Mouse (Mus musculus) neural tube, embryonic 14.5 days (tissue): ENCODE results near the gene Amd1. TPM values are rescaled to one million over a fixed set of nuclear protein-coding genes. Genes with fewer than 3 reads are reported as not detected.

ENCODE experiments used
- ATAC-seq: fragments of 200-750 bp; cut with Nextera tagmentation; 2 replicates; pipeline ENCODE4 v1.8.0; 2017; ENCODE audit warnings: low read depth, mild to moderate bottlenecking, moderate TSS enrichment, moderate library complexity
- H3K27ac ChIP-seq: fragments of 300-500 bp; sonication (generic); 2 replicates; pipeline ENCODE4 v1.5.1; 2014; ENCODE audit warnings: low read depth, mild to moderate bottlenecking, control low read depth, low read length, moderate library complexity, mixed read lengths
- H3K27me3 ChIP-seq: fragments of 300-500 bp; sonication (generic); 2 replicates; pipeline ENCODE4 v1.6.1; 2014; ENCODE audit warnings: low read length; ENCODE audit not compliant: control insufficient read depth, insufficient read depth
- H3K36me3 ChIP-seq: fragments of 300-500 bp; sonication (generic); 2 replicates; pipeline ENCODE4 v1.6.1; 2014; ENCODE audit warnings: low read length, mixed read lengths; ENCODE audit not compliant: control insufficient read depth, insufficient read depth
- H3K4me1 ChIP-seq: fragments of 300-500 bp; sonication (generic); 2 replicates; pipeline ENCODE4 v1.6.1; 2014; ENCODE audit warnings: low read length; ENCODE audit not compliant: control insufficient read depth, insufficient read depth
- H3K4me2 ChIP-seq: fragments of 300-500 bp; sonication (generic); 2 replicates; pipeline ENCODE4 v1.6.1; 2014; ENCODE audit warnings: mild to moderate bottlenecking, low read depth, low read length, control low read depth
- H3K4me3 ChIP-seq: fragments of 300-500 bp; sonication (generic); 2 replicates; pipeline ENCODE4 v1.5.1; 2014; ENCODE audit warnings: low read depth, low read length, control low read depth, mixed read lengths
- H3K9ac ChIP-seq: fragments of 300-500 bp; sonication (generic); replicated peaks from 2 replicates; pipeline ENCODE4 v1.6.1; 2014; ENCODE audit warnings: low read depth, mild to moderate bottlenecking, control low read depth, low read length, mixed read lengths
- H3K9me3 ChIP-seq: fragments of 300-500 bp; sonication (generic); 2 replicates; pipeline ENCODE4 v1.6.1; 2016; ENCODE audit warnings: low read length; ENCODE audit not compliant: control insufficient read depth
- WGBS: fragments of 180-500 bp; shearing (Covaris S2); extraction: QIAGEN DNeasy Blood & Tissue Kit; methylation state at CpG from one replicate; pipeline ENCODE4 v1.1.7; 2014; 5-methylcytosine and 5-hydroxymethylcytosine counted together
- polyA plus RNA-seq: library from polyadenylated mRNA; unstranded; fragments of >200 nt; fragmentation: Nextera tagmentation; extraction: Ambion mirVana; gene quantifications from 2 replicates; pipeline ENCODE4 v1.2.1, GENCODE M21; 2014

Amd1 gene
- polyA plus RNA-seq, 1 experiment from 2014 or later: 53.3 TPM

DNA sequence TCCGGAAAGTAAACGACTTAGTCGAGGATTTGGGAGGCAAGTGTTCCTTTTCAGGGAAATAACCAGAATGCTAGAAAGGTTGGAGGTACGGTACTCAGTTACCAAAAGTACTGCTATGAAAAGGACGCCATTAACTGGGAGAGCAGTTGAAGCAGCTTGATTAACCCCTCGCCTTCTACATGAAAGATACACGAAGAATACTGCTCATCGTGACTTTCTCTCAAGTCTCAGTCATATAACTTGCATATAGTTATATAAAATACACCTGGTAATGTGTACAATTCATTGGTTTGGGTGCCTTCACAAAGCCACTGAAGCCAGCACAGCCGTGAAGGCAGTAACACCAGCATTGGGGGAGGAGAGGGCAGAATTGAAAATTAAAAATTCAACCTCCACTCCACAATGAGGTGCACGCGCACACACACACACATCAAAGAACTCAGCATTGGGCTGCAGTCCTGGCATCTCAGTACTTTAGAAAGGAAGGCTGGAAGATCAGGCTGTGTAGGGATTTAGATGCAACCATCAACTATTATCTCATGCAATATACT is 54.7 kb downstream of the Amd1 start:
- peaks cover 30% of the 10 kb centered on the region for H3K36me3 ChIP-seq

DNA sequence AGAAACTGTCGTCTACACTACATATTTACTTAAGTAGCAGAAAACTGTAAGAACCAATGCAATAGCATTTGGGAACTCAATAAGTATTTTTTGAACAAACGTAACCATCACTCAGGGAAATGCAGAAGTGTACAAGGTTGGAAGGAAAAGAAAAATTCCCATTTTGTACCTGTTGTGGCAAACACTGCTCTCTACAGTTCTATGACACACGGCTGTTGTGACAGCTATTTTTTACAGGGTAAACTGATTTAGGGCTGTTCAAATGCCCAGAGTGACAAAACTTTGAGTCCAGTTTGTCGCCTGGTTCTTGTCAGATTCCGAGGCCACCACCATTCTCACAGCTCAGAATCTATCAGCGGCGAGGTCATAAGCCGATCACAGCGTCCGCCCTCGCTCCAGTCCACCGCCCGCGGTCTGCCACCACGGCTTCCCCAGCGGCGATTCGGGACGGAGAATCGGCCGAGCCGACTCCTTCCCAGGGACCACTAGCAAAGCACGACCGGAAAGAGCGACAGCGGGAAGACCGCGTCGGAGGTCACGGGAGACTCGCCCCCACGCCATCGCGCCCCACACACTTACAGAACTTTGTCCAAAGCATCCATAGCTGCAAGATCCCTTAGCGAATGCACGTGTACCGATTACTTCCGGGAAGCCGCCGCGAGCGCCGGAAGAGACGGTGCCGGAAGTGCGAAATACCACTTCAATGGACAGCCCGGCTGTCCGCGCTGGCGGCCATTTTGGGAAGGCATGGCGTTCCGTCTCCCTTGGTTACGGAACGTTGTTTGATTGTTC is 55.4 kb downstream of the Amd1 start, which contains the start of gene Rpf2:
TSS of gene Rpf2 (minus strand) at position 663 of the 792 bp plus-strand sequence.
- under 1% methylated on average over 54 of the region's 54 CpGs for WGBS

More for the DNA sequence above, 54.7 kb downstream of the Amd1 start:
- 34% methylated on average over 11 of the region's 11 CpGs for WGBS
- Histone ChIP-seq H3K27ac (peak overlapping the region; percentile 83), H3K4me3 (peak overlapping the region; percentile 81), H3K4me1 (0 out of 2 replicates have a peak, but pooled peaks cover 2% of the 10 kb centered on the region), H3K27me3 (no peaks in the 10 kb centered on the region), H3K4me2 (peak overlapping the region; percentile 73), H3K9me3 (no peaks in the 10 kb centered on the region), H3K9ac (peak overlapping the region; percentile 46; the same call in 1 of the 2 replicates)
- ATAC-seq: peak; percentile 55

DNA sequence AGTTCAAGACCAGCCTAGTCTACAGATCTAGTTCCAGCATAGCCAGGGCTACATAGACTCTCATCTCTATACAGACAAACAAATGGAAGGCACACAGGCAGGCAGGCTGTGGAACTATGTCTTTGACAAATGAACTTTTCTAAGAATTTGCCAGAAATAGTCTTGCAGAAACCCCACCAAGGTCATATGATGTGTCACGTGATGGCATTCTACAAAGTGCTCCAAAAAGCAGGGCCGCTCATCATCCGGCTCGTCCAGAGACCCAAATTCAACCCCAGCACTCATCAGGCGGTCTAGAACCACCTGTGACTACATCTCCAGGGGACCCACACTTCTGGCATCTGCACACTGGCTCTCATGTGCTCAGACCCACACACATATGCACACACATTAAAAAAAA is 64.2 kb downstream of the Amd1 start:
- no peak overlapping the region for H3K4me2 ChIP-seq
- ATAC-seq: no peak

More for the DNA sequence above, 55.4 kb downstream of the Amd1 start, which contains the start of gene Rpf2:
- peaks cover 23% of the 10 kb centered on the region for H3K36me3 ChIP-seq
- H3K9ac ChIP-seq: peak within 1 kb of the TSS; percentile 60
- H3K4me3 ChIP-seq: peak within 1 kb of the TSS; percentile 81
- H3K9me3 ChIP-seq: no peaks in the 10 kb centered on the region
- no peaks in the 10 kb centered on the region for H3K27me3 ChIP-seq
- ATAC-seq: peak; percentile 95
- H3K27ac ChIP-seq: peak within 1 kb of the TSS; percentile 83
- H3K4me1 ChIP-seq: 0 out of 2 replicates have a peak, but pooled peaks cover 2% of the 10 kb centered on the region
- peak within 1 kb of the TSS; percentile 73 for H3K4me2 ChIP-seq

More for the DNA sequence above, 64.2 kb downstream of the Amd1 start:
- Histone ChIP-seq H3K36me3 (peaks cover 15% of the 10 kb centered on the region), H3K9ac (no peak overlapping the region), H3K4me3 (no peak overlapping the region), H3K27ac (no peak overlapping the region), H3K9me3 (no peaks in the 10 kb centered on the region), H3K27me3 (no peaks in the 10 kb centered on the region), H3K4me1 (no peaks in the 10 kb centered on the region)
- 97% methylated on average over 5 of the region's 5 CpGs for WGBS

Other genes starting within 250 kb of the Amd1 start
- gene Slc16a10, start 159.9 kb downstream of the Amd1 start, polyA plus RNA-seq: 1.9 and 2.9 TPM in 2 replicates
- gene Rpf2, start 55.1 kb downstream of the Amd1 start, polyA plus RNA-seq: 71.8 and 81.9 TPM in 2 replicates
- gene Gtf3c6, start 44.1 kb downstream of the Amd1 start, polyA plus RNA-seq: 84.6 and 93.4 TPM in 2 replicates
- gene Cdk19, start 37.4 kb upstream of the Amd1 start, polyA plus RNA-seq: 15.7 and 19.1 TPM in 2 replicates